Mouse (Mus musculus) neural tube, embryonic 13.5 days (tissue): ENCODE measurements around the gene Apom. TPM values are rescaled to one million over a fixed set of nuclear protein-coding genes. Genes with fewer than 3 reads are reported as not detected.

ENCODE experiments used
- ATAC-seq: fragments of 200-750 bp; cut with Nextera tagmentation; 2 replicates; pipeline ENCODE4 v1.8.0; 2017; ENCODE audit warnings: low read depth, mild to moderate bottlenecking, moderate TSS enrichment, moderate library complexity
- H3K27ac ChIP-seq: fragments of 300-500 bp; sonication (generic); replicated peaks from 2 replicates; pipeline ENCODE4 v1.5.1; 2015; ENCODE audit warnings: moderate library complexity, mild to moderate bottlenecking, inconsistent platforms
- H3K27me3 ChIP-seq: fragments of 300-500 bp; sonication (generic); 2 replicates; pipeline ENCODE4 v1.6.1; 2015; ENCODE audit warnings: mild to moderate bottlenecking, inconsistent platforms
- H3K36me3 ChIP-seq: fragments of 300-500 bp; sonication (generic); 2 replicates; pipeline ENCODE4 v1.6.1; 2015; ENCODE audit warnings: mild to moderate bottlenecking, inconsistent platforms
- H3K4me1 ChIP-seq: fragments of 300-500 bp; sonication (generic); replicated peaks from 2 replicates; pipeline ENCODE4 v1.6.1; 2015; ENCODE audit warnings: inconsistent platforms
- H3K4me2 ChIP-seq: fragments of 300-500 bp; sonication (generic); 2 replicates; pipeline ENCODE4 v1.6.1; 2015; ENCODE audit warnings: inconsistent platforms, mild to moderate bottlenecking, moderate library complexity
- H3K4me3 ChIP-seq: fragments of 300-500 bp; sonication (generic); 2 replicates; pipeline ENCODE4 v1.5.1; 2015; ENCODE audit warnings: mild to moderate bottlenecking, inconsistent platforms
- H3K9ac ChIP-seq: fragments of 300-500 bp; sonication (generic); 2 replicates; pipeline ENCODE4 v1.6.1; 2015; ENCODE audit warnings: moderate library complexity, mild to moderate bottlenecking, inconsistent platforms
- H3K9me3 ChIP-seq: fragments of 300-500 bp; sonication (generic); 2 replicates; pipeline ENCODE4 v1.6.1; 2016; ENCODE audit warnings: inconsistent platforms
- WGBS: fragments of 180-500 bp; shearing (Covaris S2); methylation state at CpG from one replicate; pipeline ENCODE4 v1.1.7; 2015; 5-methylcytosine and 5-hydroxymethylcytosine counted together
- polyA plus RNA-seq: library from polyadenylated mRNA; unstranded; fragments of >200 nt; fragmentation: Nextera tagmentation; extraction: Ambion mirVana; gene quantifications from 2 replicates; pipeline ENCODE4 v1.2.1, GENCODE M21; 2015

Apom gene
- polyA plus RNA-seq, 1 experiment from 2014 or later: 0.77 TPM

GRCm38 (mm10) chr17:35156461-35157200 lies 24.8 kb upstream of the Apom start:
- Histone ChIP-seq H3K36me3 (peaks cover 99% of the 10 kb centered on the region), H3K9ac (no peak overlapping the region), H3K4me3 (no peak overlapping the region), H3K27ac (no peak overlapping the region), H3K4me1 (peaks cover 8% of the 10 kb centered on the region), H3K4me2 (no peak overlapping the region), H3K9me3 (no peaks in the 10 kb centered on the region), H3K27me3 (no peaks in the 10 kb centered on the region)
- 92% methylated on average over 33 of the region's 33 CpGs for WGBS
- ATAC-seq: no peak

- H3K36me3 ChIP-seq: peaks cover 97% of the 10 kb centered on the region
- no peak overlapping the region for H3K9ac ChIP-seq
- no peaks in the 10 kb centered on the region for H3K27me3 ChIP-seq
- no peaks in the 10 kb centered on the region for H3K4me1 ChIP-seq
- no peaks in the 10 kb centered on the region for H3K9me3 ChIP-seq
- H3K4me3 ChIP-seq: no peak overlapping the region
- H3K27ac ChIP-seq: no peak overlapping the region
- H3K4me2 ChIP-seq: no peak overlapping the region
- no peak for ATAC-seq
- WGBS: 94% methylated on average over 12 of the region's 12 CpGs
Observed at GRCm38 (mm10) chr17:35155451-35155850, 23.6 kb upstream of the Apom start.

- Histone ChIP-seq H3K27ac (no peak overlapping the region), H3K27me3 (no peaks in the 10 kb centered on the region), H3K36me3 (peaks cover 97% of the 10 kb centered on the region), H3K4me3 (no peak overlapping the region), H3K9ac (no peak overlapping the region), H3K4me2 (no peak overlapping the region), H3K4me1 (no peaks in the 10 kb centered on the region), H3K9me3 (no peaks in the 10 kb centered on the region)
- 81% methylated on average over 7 of the region's 7 CpGs for WGBS
- ATAC-seq: no peak
Observed at GRCm38 (mm10) chr17:35154616-35155015, 22.8 kb upstream of the Apom start.

GRCm38 (mm10) chr17:35153931-35154330 lies 22.1 kb upstream of the Apom start:
- no peak overlapping the region for H3K27ac ChIP-seq
- H3K4me1 ChIP-seq: no peaks in the 10 kb centered on the region
- no peaks in the 10 kb centered on the region for H3K9me3 ChIP-seq
- no peak for ATAC-seq
- H3K4me3 ChIP-seq: no peak overlapping the region
- no peak overlapping the region for H3K4me2 ChIP-seq
- H3K36me3 ChIP-seq: peaks cover 97% of the 10 kb centered on the region
- H3K9ac ChIP-seq: no peak overlapping the region
- WGBS: 92% methylated on average over 4 of the region's 4 CpGs
- no peaks in the 10 kb centered on the region for H3K27me3 ChIP-seq

- Histone ChIP-seq H3K4me3 (no peak overlapping the region), H3K4me2 (no peak overlapping the region), H3K27me3 (no peaks in the 10 kb centered on the region), H3K27ac (no peak overlapping the region), H3K36me3 (peaks cover 97% of the 10 kb centered on the region), H3K9ac (no peak overlapping the region), H3K4me1 (no peaks in the 10 kb centered on the region), H3K9me3 (no peaks in the 10 kb centered on the region)
- no peak for ATAC-seq
- 91% methylated on average over 9 of the region's 9 CpGs for WGBS
Observed at GRCm38 (mm10) chr17:35153077-35153476, 21.2 kb upstream of the Apom start.

- WGBS: 97% methylated on average over 4 of the region's 4 CpGs
- Histone ChIP-seq H3K27ac (no peak overlapping the region), H3K36me3 (peaks cover 97% of the 10 kb centered on the region), H3K27me3 (no peaks in the 10 kb centered on the region), H3K9ac (no peak overlapping the region), H3K9me3 (no peaks in the 10 kb centered on the region), H3K4me2 (no peak overlapping the region), H3K4me3 (no peak overlapping the region), H3K4me1 (no peaks in the 10 kb centered on the region)
- ATAC-seq: no peak
Observed at GRCm38 (mm10) chr17:35152121-35152520, 20.3 kb upstream of the Apom start.

- H3K36me3 ChIP-seq: peaks cover 97% of the 10 kb centered on the region
- no peak for ATAC-seq
Observed at GRCm38 (mm10) chr17:35147922-35148639, 16.2 kb upstream of the Apom start.

GRCm38 (mm10) chr17:35147348-35147747 lies 15.5 kb upstream of the Apom start:
- no peak overlapping the region for H3K4me3 ChIP-seq
- peaks cover 97% of the 10 kb centered on the region for H3K36me3 ChIP-seq
- no peaks in the 10 kb centered on the region for H3K9me3 ChIP-seq
- H3K4me2 ChIP-seq: no peak overlapping the region
- no peak overlapping the region for H3K9ac ChIP-seq
- H3K27me3 ChIP-seq: no peaks in the 10 kb centered on the region
- 0 out of 2 replicates have a peak overlapping the region, but pooled peaks have one; percentile 46 for H3K27ac ChIP-seq
- no peaks in the 10 kb centered on the region for H3K4me1 ChIP-seq
- ATAC-seq: no peak
- 62% methylated on average over 3 of the region's 3 CpGs for WGBS

More at GRCm38 (mm10) chr17:35147922-35148639, 16.2 kb upstream of the Apom start:
- Histone ChIP-seq H3K4me1 (no peaks in the 10 kb centered on the region), H3K27me3 (no peaks in the 10 kb centered on the region), H3K9me3 (no peaks in the 10 kb centered on the region), H3K4me3 (no peak overlapping the region), H3K9ac (no peak overlapping the region), H3K4me2 (no peak overlapping the region), H3K27ac (peak overlapping the region; percentile 49)
- 66% methylated on average over 5 of the region's 5 CpGs for WGBS

- H3K27ac ChIP-seq: no peak overlapping the region; the same call in 1 of the 2 replicates
- H3K36me3 ChIP-seq: peaks cover 98% of the 10 kb centered on the region
- 92% methylated on average over 5 of the region's 5 CpGs for WGBS
- no peak for ATAC-seq
- no peak overlapping the region for H3K4me2 ChIP-seq
- H3K27me3 ChIP-seq: no peaks in the 10 kb centered on the region
- H3K9ac ChIP-seq: no peak overlapping the region
- no peaks in the 10 kb centered on the region for H3K4me1 ChIP-seq
- H3K9me3 ChIP-seq: no peaks in the 10 kb centered on the region
- H3K4me3 ChIP-seq: no peak overlapping the region
Observed at GRCm38 (mm10) chr17:35146139-35146538, 14.3 kb upstream of the Apom start.

GRCm38 (mm10) chr17:35141971-35142370 lies 10.1 kb upstream of the Apom start:
- ATAC-seq: no peak
- H3K9me3 ChIP-seq: no peaks in the 10 kb centered on the region

GRCm38 (mm10) chr17:35140490-35140996 lies 8.7 kb upstream of the Apom start:
- H3K4me2 ChIP-seq: no peak overlapping the region
- H3K9me3 ChIP-seq: no peaks in the 10 kb centered on the region
- H3K36me3 ChIP-seq: peaks cover 74% of the 10 kb centered on the region
- H3K4me1 ChIP-seq: peaks cover 29% of the 10 kb centered on the region
- no peak for ATAC-seq
- H3K27me3 ChIP-seq: no peaks in the 10 kb centered on the region
- no peak overlapping the region for H3K9ac ChIP-seq
- no peak overlapping the region for H3K27ac ChIP-seq
- WGBS: 77% methylated on average over 14 of the region's 16 CpGs
- H3K4me3 ChIP-seq: no peak overlapping the region

More at GRCm38 (mm10) chr17:35141971-35142370, 10.1 kb upstream of the Apom start:
- Histone ChIP-seq H3K27ac (no peak overlapping the region), H3K36me3 (peaks cover 88% of the 10 kb centered on the region), H3K9ac (no peak overlapping the region), H3K27me3 (no peaks in the 10 kb centered on the region), H3K4me3 (no peak overlapping the region), H3K4me2 (no peak overlapping the region), H3K4me1 (peaks cover 20% of the 10 kb centered on the region)
- WGBS: 88% methylated on average over 6 of the region's 6 CpGs

- H3K4me2 ChIP-seq: no peak overlapping the region
- ATAC-seq: no peak
- no peak overlapping the region for H3K4me3 ChIP-seq
- no peak overlapping the region for H3K27ac ChIP-seq
- H3K9me3 ChIP-seq: no peaks in the 10 kb centered on the region
- peak overlapping the region; percentile 41; the same call in 1 of the 2 replicates for H3K9ac ChIP-seq
- H3K36me3 ChIP-seq: peaks cover 61% of the 10 kb centered on the region
- no peaks in the 10 kb centered on the region for H3K27me3 ChIP-seq
- H3K4me1 ChIP-seq: peaks cover 31% of the 10 kb centered on the region
- 92% methylated on average over 3 of the region's 3 CpGs for WGBS
Observed at GRCm38 (mm10) chr17:35139269-35139668, 7.4 kb upstream of the Apom start.
